Mouse (Mus musculus) stomach, embryonic 16.5 days (tissue): ENCODE results near the gene Gm10643. TPM values are rescaled to one million over a fixed set of nuclear protein-coding genes. Genes with fewer than 3 reads are reported as not detected.

Experiments used
- ATAC-seq: fragments of 200-750 bp; cut with Nextera tagmentation; 2 replicates; pipeline ENCODE4 v1.8.0; 2017; ENCODE audit warnings: moderate number of reproducible peaks, moderate TSS enrichment; ENCODE audit not compliant: insufficient read depth, low FRiP score
- H3K27ac ChIP-seq: fragments of 300-500 bp; sonication (generic); 2 replicates; pipeline ENCODE4 v1.5.1; 2014; ENCODE audit warnings: low read length
- H3K27me3 ChIP-seq: fragments of 300-500 bp; sonication (generic); 2 replicates; pipeline ENCODE4 v1.6.1; 2014; ENCODE audit warnings: low read length, control low read depth, mixed read lengths; ENCODE audit not compliant: control insufficient read depth, insufficient read depth
- H3K36me3 ChIP-seq: fragments of 300-500 bp; sonication (generic); 2 replicates; pipeline ENCODE4 v1.6.1; 2014; ENCODE audit warnings: low read length; ENCODE audit not compliant: control insufficient read depth, insufficient read depth
- H3K4me1 ChIP-seq: fragments of 300-500 bp; sonication (generic); 2 replicates; pipeline ENCODE4 v1.6.1; 2014; ENCODE audit warnings: low read length, control low read depth, mixed read lengths; ENCODE audit not compliant: control insufficient read depth, insufficient read depth
- H3K4me2 ChIP-seq: fragments of 300-500 bp; sonication (generic); 2 replicates; pipeline ENCODE4 v1.6.1; 2014; ENCODE audit warnings: low read depth, low read length, mixed read lengths
- H3K4me3 ChIP-seq: fragments of 300-500 bp; sonication (generic); replicated peaks from 2 replicates; pipeline ENCODE4 v1.5.1; 2014; ENCODE audit warnings: mild to moderate bottlenecking, low read length
- H3K9ac ChIP-seq: fragments of 300-500 bp; sonication (generic); 2 replicates; pipeline ENCODE4 v1.6.1; 2014; ENCODE audit warnings: low read length
- H3K9me3 ChIP-seq: fragments of 300-500 bp; sonication (generic); replicated peaks from 2 replicates; pipeline ENCODE4 v1.6.1; 2016; ENCODE audit warnings: low read length, control low read depth; ENCODE audit not compliant: control insufficient read depth
- WGBS: fragments of 180-500 bp; shearing (Covaris S2); extraction: QIAGEN DNeasy Blood & Tissue Kit; methylation state at CpG from one replicate; pipeline ENCODE4 v1.1.7; 2014; 5-methylcytosine and 5-hydroxymethylcytosine counted together
- polyA plus RNA-seq: library from polyadenylated mRNA; unstranded; fragments of >200 nt; fragmentation: Nextera tagmentation; extraction: Ambion mirVana; gene quantifications from 2 replicates; pipeline ENCODE4 v1.2.1, GENCODE M21; 2015

The Gm10643 gene
- polyA plus RNA-seq, 1 experiment from 2014 or later = 1.4 TPM

DNA sequence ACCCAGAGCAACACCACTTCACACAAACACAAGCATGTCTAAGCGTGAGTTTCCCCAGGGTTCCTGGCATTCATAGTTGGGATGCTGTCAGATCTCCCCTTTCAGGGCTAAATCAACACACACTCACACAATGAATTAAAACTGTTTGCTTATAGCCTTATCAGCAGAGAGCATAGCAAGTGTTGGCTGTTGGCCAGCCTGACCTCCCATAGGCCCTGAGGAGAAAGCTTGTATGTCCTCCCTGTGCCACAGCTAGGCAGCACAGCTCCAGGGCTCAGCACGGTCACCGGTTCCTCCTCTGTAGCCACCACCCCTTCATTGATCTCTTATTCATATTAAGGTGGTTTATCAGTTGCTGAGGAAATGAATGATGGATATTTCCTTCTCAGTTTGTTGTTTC, 12.2 kb downstream of the Gm10643 start:
- peak; percentile 91 for ATAC-seq
- 54% methylated on average over 3 of the region's 3 CpGs for WGBS
- Histone ChIP-seq H3K9me3 (no peaks in the 10 kb centered on the region), H3K4me2 (no peak overlapping the region), H3K4me1 (no peaks in the 10 kb centered on the region), H3K9ac (no peak overlapping the region), H3K4me3 (no peak overlapping the region), H3K27ac (no peak overlapping the region), H3K27me3 (no peaks in the 10 kb centered on the region), H3K36me3 (no peaks in the 10 kb centered on the region)

DNA sequence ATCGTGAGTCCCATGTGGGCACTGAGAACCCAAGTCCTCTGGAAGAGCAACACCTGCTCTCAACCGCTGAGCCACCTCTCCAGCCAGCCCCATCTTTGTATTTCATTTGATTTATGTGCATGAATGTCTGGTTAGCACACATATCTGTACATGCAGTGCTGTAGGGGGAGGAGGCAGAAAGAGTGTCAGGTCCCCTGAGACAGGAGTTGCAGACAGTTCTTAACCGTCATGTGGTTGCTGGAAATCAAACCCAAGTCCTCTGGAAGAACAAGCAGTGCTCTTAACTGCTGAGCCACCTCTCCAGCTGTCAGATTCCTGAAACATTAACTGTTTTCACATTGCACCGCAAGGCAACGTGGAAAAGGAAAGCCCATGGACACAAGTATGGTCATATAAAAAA, 16.8 kb downstream of the Gm10643 start:
- H3K4me3 ChIP-seq = no peak overlapping the region
- no peaks in the 10 kb centered on the region for H3K36me3 ChIP-seq
- H3K27ac ChIP-seq = no peak overlapping the region
- peaks cover 21% of the 10 kb centered on the region for H3K27me3 ChIP-seq
- WGBS = 69% methylated on average over 5 of the region's 5 CpGs
- no peaks in the 10 kb centered on the region for H3K4me1 ChIP-seq
- H3K9me3 ChIP-seq = no peaks in the 10 kb centered on the region; the same call in 1 of the 2 replicates
- ATAC-seq = no peak
- H3K9ac ChIP-seq = no peak overlapping the region
- no peak overlapping the region for H3K4me2 ChIP-seq

DNA sequence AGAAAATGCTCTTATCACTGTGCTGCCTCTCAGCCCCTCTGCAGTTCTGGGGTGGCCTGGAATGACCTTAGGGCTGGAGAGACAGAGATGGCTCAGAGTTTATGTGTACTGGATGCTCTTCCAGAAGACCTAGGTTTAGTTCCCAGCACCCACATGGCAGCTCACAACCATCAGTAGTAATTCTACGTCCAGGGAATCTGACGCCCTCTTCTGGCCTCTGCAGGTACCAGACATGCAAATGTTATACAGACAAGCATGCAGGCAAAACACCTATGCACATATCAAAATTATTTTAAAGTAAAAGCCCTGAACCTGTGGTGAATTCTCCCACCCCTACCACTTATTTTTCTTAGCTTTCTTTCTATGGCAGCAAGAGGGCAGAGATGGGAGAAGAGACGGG, 18.4 kb downstream of the Gm10643 start:
- no peak overlapping the region for H3K9ac ChIP-seq
- WGBS = 83% methylated on average over 3 of the region's 3 CpGs
- no peak for ATAC-seq

DNA sequence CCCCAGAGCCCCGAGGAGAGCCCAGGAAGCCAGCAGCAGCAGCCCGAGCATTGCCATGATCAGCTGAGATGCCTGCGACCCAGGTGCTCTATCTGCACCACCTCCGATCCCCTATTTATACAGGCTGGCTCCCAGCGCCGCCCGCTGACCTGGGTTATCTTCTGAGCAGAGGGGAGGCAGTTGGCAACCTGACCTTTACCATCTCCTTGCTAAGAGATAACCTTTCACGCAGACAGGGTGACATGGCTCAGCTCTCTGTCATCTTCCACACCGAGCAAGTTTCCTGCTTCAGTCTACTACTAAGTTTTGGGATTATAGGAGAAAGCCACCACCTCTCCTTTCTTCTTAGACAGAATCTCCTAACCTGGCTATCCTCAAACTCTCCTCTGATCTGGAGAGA, 20.0 kb downstream of the Gm10643 start, which contains the start of gene Rln3:
TSS of gene Rln3 (minus strand) at position 101 of the 400 bp plus-strand sequence.
- no peak for ATAC-seq
- no peaks in the 10 kb centered on the region for H3K36me3 ChIP-seq
- H3K27ac ChIP-seq = no peak within 1 kb of the TSS
- H3K4me3 ChIP-seq = no peak within 1 kb of the TSS
- no peak within 1 kb of the TSS for H3K4me2 ChIP-seq
- H3K27me3 ChIP-seq = peaks cover 32% of the 10 kb centered on the region
- no peaks in the 10 kb centered on the region; the same call in 1 of the 2 replicates for H3K9me3 ChIP-seq
- H3K9ac ChIP-seq = no peak within 1 kb of the TSS
- peaks cover 7% of the 10 kb centered on the region; the same call in 1 of the 2 replicates for H3K4me1 ChIP-seq
- 6% methylated on average over 9 of the region's 9 CpGs for WGBS

More for the DNA sequence above, 18.4 kb downstream of the Gm10643 start:
- no peaks in the 10 kb centered on the region; the same call in 1 of the 2 replicates for H3K9me3 ChIP-seq
- H3K4me1 ChIP-seq = peaks cover 7% of the 10 kb centered on the region; the same call in 1 of the 2 replicates
- no peak overlapping the region for H3K27ac ChIP-seq
- no peak overlapping the region for H3K4me2 ChIP-seq
- H3K4me3 ChIP-seq = no peak overlapping the region
- H3K27me3 ChIP-seq = peaks cover 32% of the 10 kb centered on the region
- H3K36me3 ChIP-seq = no peaks in the 10 kb centered on the region

DNA sequence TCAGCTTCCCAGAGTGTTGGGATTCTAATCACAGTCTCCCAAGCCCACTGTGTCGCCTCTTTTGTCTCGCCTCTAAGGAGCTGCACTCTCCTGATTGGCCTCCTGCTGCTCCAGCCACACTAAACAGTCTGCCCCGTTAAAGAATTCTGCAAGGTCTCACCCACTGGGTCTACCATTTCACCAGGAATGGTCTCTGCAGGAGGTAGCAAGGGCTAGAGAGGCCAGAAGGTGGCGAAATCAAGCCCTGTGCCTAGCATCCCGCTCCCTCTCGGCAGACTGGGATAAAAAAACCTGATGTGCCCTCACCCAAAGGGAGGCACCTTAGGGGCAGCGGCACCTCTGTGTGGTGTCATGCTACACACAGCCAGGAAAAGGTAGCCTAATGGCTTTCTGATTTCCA, 20.8 kb downstream of the Gm10643 start:
- no peak overlapping the region for H3K4me2 ChIP-seq
- peaks cover 7% of the 10 kb centered on the region; the same call in 1 of the 2 replicates for H3K4me1 ChIP-seq
- peaks cover 32% of the 10 kb centered on the region for H3K27me3 ChIP-seq
- no peak overlapping the region for H3K4me3 ChIP-seq
- H3K27ac ChIP-seq = no peak overlapping the region
- 15% methylated on average over 7 of the region's 7 CpGs for WGBS
- ATAC-seq = no peak
- H3K9me3 ChIP-seq = no peaks in the 10 kb centered on the region; the same call in 1 of the 2 replicates
- no peaks in the 10 kb centered on the region for H3K36me3 ChIP-seq
- no peak overlapping the region for H3K9ac ChIP-seq

DNA sequence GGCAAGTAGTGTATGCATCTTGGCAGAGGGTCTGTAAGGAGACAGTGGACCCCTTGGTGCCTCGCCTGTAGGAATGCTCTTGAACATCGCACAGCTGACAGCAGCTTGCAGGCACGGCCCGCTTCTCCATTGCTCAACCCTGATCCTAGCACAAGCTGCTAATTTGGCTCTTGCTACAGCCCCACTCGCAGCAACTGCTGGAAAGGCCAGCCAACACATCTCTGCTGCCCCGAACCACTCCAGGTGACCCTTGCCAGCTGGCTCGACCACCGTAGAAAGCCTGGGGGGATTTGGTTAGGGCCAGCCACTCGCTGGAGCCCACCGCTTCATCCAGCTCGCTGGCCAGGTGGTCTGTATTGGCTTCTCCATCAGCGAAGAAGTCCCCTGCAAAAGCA, 22.0 kb downstream of the Gm10643 start:
- Histone ChIP-seq H3K9ac (no peak overlapping the region), H3K4me3 (peak overlapping the region; percentile 39), H3K36me3 (no peaks in the 10 kb centered on the region), H3K9me3 (no peaks in the 10 kb centered on the region; the same call in 1 of the 2 replicates), H3K4me2 (peak overlapping the region; percentile 60; the same call in 1 of the 2 replicates), H3K27me3 (peaks cover 32% of the 10 kb centered on the region), H3K27ac (no peak overlapping the region), H3K4me1 (peaks cover 7% of the 10 kb centered on the region; the same call in 1 of the 2 replicates)
- no peak for ATAC-seq
- 35% methylated on average over 12 of the region's 12 CpGs for WGBS

DNA sequence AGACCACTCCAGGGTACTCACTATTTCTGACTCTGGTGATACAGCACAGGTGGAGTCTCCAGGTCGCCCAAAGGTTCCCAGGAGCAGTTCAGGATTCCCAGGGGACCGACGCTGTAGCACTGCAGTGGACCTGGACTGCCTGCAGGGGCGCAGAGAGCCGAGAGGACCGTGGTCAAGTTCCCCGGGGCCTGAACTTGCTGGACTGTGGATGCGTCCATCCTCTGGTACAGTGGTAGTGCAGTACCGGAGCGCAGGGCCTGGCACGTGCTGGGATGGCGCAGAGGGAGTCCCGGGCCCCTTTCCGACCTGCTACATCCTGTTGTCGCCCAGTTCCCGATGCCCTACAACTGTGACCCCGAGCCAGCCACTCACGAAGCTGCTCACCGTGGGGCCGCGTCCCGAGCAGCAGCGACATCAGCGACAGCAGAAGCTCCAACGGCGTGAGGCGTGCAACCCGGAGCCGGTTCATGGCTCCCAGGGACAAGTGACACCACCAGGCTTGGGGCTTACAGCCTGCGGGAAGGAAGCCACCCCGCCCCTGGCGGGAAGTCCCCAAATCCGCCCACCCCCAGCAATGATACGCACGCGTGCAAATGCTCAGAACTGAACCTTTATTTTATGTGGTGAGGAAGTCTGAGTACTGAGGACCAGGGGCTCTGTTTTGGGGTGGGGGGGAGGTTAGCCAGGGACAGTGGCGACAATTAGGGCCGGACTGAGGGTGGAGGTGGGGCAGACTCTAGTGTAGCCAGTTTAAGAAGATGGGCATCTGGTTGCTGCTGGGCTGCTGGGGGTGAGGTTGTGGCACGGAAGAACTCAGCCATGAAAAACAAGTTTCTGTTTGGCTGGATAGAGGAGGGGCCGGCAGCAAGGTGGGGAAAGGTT, 22.6 kb downstream of the Gm10643 start, which contains the start of gene Il27ra:
TSS of gene Il27ra (minus strand) at position 524 of the 882 bp plus-strand sequence.
- H3K27me3 ChIP-seq = peaks cover 32% of the 10 kb centered on the region
- H3K9ac ChIP-seq = peak within 1 kb of the TSS; percentile 57
- H3K9me3 ChIP-seq = no peaks in the 10 kb centered on the region; the same call in 1 of the 2 replicates
- peaks cover 7% of the 10 kb centered on the region; the same call in 1 of the 2 replicates for H3K4me1 ChIP-seq
- peak within 1 kb of the TSS; percentile 39 for H3K4me3 ChIP-seq
- no peak within 1 kb of the TSS for H3K27ac ChIP-seq
- H3K4me2 ChIP-seq = peak within 1 kb of the TSS; percentile 60
- no peaks in the 10 kb centered on the region for H3K36me3 ChIP-seq
- WGBS = 4% methylated on average over 40 of the region's 40 CpGs
- peak; percentile 80 for ATAC-seq

DNA sequence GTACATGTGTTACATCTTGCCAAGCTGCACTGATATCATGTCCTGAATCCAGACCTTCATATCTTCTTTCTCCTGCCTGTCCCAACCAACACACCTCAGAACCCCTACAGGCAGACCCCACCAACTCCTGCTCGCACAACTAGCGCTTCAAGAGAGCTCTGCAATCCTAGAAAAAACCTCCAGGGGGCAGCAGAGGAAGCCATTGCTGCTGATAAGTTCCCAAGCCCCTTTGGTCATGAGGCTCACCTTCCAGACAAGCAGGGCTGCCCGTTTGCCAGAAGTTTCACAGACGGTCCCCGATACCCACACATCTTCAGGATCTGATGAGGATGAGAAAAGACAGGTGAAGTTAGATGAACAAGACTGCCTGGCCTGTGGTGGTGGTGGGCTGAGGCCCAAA, 25.9 kb downstream of the Gm10643 start:
- H3K27ac ChIP-seq = no peak overlapping the region
- 4% methylated on average over 5 of the region's 5 CpGs for WGBS
- ATAC-seq = no peak
- H3K4me2 ChIP-seq = no peak overlapping the region
- no peaks in the 10 kb centered on the region for H3K36me3 ChIP-seq
- no peaks in the 10 kb centered on the region for H3K9me3 ChIP-seq
- no peak overlapping the region for H3K4me3 ChIP-seq
- peaks cover 19% of the 10 kb centered on the region for H3K27me3 ChIP-seq
- H3K4me1 ChIP-seq = peaks cover 7% of the 10 kb centered on the region; the same call in 1 of the 2 replicates
- no peak overlapping the region for H3K9ac ChIP-seq

DNA sequence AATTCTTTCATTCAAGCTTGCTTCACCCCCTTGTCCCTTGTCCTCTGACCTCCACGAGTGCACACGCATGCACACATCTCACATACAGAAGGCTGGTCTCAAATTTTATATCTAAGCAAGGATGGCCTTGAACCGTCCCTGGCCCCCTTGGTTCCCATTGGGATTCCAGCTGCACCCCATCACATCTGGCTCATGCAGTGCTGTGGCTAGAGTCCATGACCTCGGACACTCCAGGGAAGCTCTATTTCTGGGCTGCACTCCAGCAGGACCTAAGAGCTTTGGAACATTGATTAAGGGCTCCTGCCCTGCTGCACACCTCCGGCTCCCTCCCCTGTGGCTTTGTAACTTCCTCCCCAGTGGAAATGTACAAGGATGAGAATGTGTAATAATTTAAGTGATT, 26.9 kb downstream of the Gm10643 start:
- no peak overlapping the region for H3K9ac ChIP-seq
- H3K27ac ChIP-seq = no peak overlapping the region
- H3K36me3 ChIP-seq = no peaks in the 10 kb centered on the region
- peaks cover 9% of the 10 kb centered on the region for H3K27me3 ChIP-seq
- ATAC-seq = no peak
- H3K4me1 ChIP-seq = peaks cover 7% of the 10 kb centered on the region; the same call in 1 of the 2 replicates
- H3K4me2 ChIP-seq = no peak overlapping the region
- 53% methylated on average over 5 of the region's 5 CpGs for WGBS
- H3K4me3 ChIP-seq = no peak overlapping the region
- H3K9me3 ChIP-seq = no peaks in the 10 kb centered on the region
